Mouse (Mus musculus) CH12.LX (cell line): ENCODE data around the gene Exoc2. TPM values are rescaled to one million over a fixed set of nuclear protein-coding genes. Genes with fewer than 3 reads are reported as not detected.

Experiments used
- DNase-seq: peaks from one replicate; pipeline ENCODE4 v3.0.0-alpha.2; 2013; ENCODE audit errors: extremely low read depth
- H3K27ac ChIP-seq: 2 replicates; pipeline ENCODE4 v1.5.1; 2012; ENCODE audit warnings: low read depth, mild to moderate bottlenecking, control low read depth, moderate library complexity; ENCODE audit not compliant: insufficient read depth
- H3K27me3 ChIP-seq: replicated peaks from 2 replicates; pipeline ENCODE3; 2012; ENCODE audit warnings: inconsistent platforms
- H3K36me3 ChIP-seq, 2 experiments: replicated peaks in 1 of 2; 2 replicates each; pipeline versions ENCODE3 to v1.6.1; 2012; ENCODE audit warnings: inconsistent platforms in 1 of 2, low read length in 1 of 2, mild to moderate bottlenecking in 1 of 2, mixed read lengths in 1 of 2, moderate library complexity in 1 of 2; ENCODE audit not compliant: control insufficient read depth in 1 of 2, insufficient read depth in 1 of 2
- H3K4me1 ChIP-seq, 2 experiments: 2 replicates each; pipeline ENCODE4 v1.6.1; 2012; ENCODE audit warnings: inconsistent platforms in 1 of 2, moderate library complexity in 1 of 2; ENCODE audit not compliant: insufficient read depth in 2 of 2, control insufficient read depth in 1 of 2
- H3K4me2 ChIP-seq: 2 replicates; pipeline ENCODE4 v1.6.1; 2012; ENCODE audit warnings: low read depth, mild to moderate bottlenecking, control low read depth; ENCODE audit not compliant: poor library complexity, insufficient read depth, severe bottlenecking
- H3K4me3 ChIP-seq, 3 experiments: fragments of 150-350 bp in 1 of 3; sonication (generic) in 1 of 3; replicated peaks in 1 of 3; 2 replicates each; pipeline versions ENCODE3 to v1.5.1; 2011 to 2012; ENCODE audit warnings: low read depth in 2 of 3, low read length in 2 of 3, mild to moderate bottlenecking in 2 of 3, moderate library complexity in 2 of 3, control low read depth in 1 of 3, improper control_type of control experiment in 1 of 3, inconsistent platforms in 1 of 3, mixed read lengths in 1 of 3; ENCODE audit not compliant: poor library complexity in 1 of 3
- H3K79me2 ChIP-seq: replicated peaks from 2 replicates; pipeline ENCODE4 v1.6.1; 2012; ENCODE audit warnings: mild to moderate bottlenecking, moderate library complexity; ENCODE audit not compliant: control insufficient read depth, poor library complexity, insufficient read depth, severe bottlenecking; ENCODE audit errors: extremely low read depth
- H3K9ac ChIP-seq: 2 replicates; pipeline ENCODE4 v1.6.1; 2012; ENCODE audit warnings: low read depth, mild to moderate bottlenecking, control low read depth, moderate library complexity; ENCODE audit not compliant: insufficient read depth
- H3K9me3 ChIP-seq: replicated peaks from 2 replicates; pipeline ENCODE3; 2012; ENCODE audit warnings: low read length, inconsistent platforms, mixed read lengths
- BHLHE40 ChIP-seq: IDR thresholded peaks from 2 replicates; pipeline ENCODE4 v1.6.1; 2011; ENCODE audit warnings: mild to moderate bottlenecking, low read depth, low read length, improper control_type of control experiment
- CTCF ChIP-seq, 2 experiments: IDR thresholded peaks in 1 of 2; conservative IDR thresholded peaks in 1 of 2; 2 replicates each; pipeline ENCODE4 v1.5.1; 2011 to 2012; ENCODE audit warnings: low read depth in 2 of 2, low read length in 2 of 2, improper control_type of control experiment in 1 of 2, inconsistent platforms in 1 of 2, mild to moderate bottlenecking in 1 of 2, moderate library complexity in 1 of 2
- E2F4 ChIP-seq: IDR thresholded peaks from 2 replicates; pipeline ENCODE4 v1.6.1; 2011; ENCODE audit warnings: low read depth, low read length, improper control_type of control experiment; ENCODE audit not compliant: insufficient replicate concordance
- ELF1 ChIP-seq: IDR thresholded peaks from 2 replicates; pipeline ENCODE4 v1.6.1; 2014; ENCODE audit warnings: low read depth, mild to moderate bottlenecking, inconsistent platforms, low read length, improper control_type of control experiment
- EP300 ChIP-seq: IDR thresholded peaks from 2 replicates; pipeline ENCODE4 v1.6.1; 2011; ENCODE audit warnings: low read length, improper control_type of control experiment
- ETS1 ChIP-seq: conservative IDR thresholded peaks from 2 replicates; pipeline ENCODE4 v1.6.1; 2012; ENCODE audit warnings: low read depth, mild to moderate bottlenecking, inconsistent platforms, low read length, improper control_type of control experiment, moderate library complexity
- GABPA ChIP-seq: IDR thresholded peaks from 2 replicates; pipeline ENCODE4 v1.6.1; 2012; ENCODE audit warnings: low read depth, low read length, improper control_type of control experiment, inconsistent platforms; ENCODE audit not compliant: insufficient replicate concordance
- IRF4 ChIP-seq: IDR thresholded peaks from 2 replicates; pipeline ENCODE4 v1.6.1; 2014; ENCODE audit warnings: low read depth, mild to moderate bottlenecking, inconsistent platforms, low read length, improper control_type of control experiment
- JUND ChIP-seq: conservative IDR thresholded peaks from 2 replicates; pipeline ENCODE4 v1.6.1; 2011; ENCODE audit warnings: low read depth, low read length, improper control_type of control experiment
- MAFK ChIP-seq: IDR thresholded peaks from 2 replicates; pipeline ENCODE4 v1.6.1; 2011; ENCODE audit warnings: low read length, improper control_type of control experiment; ENCODE audit not compliant: insufficient replicate concordance
- MAX ChIP-seq: IDR thresholded peaks from 2 replicates; pipeline ENCODE4 v1.6.1; 2011; ENCODE audit warnings: low read length, improper control_type of control experiment
- MAZ ChIP-seq: IDR thresholded peaks from 2 replicates; pipeline ENCODE4 v1.6.1; 2012; ENCODE audit warnings: low read depth, mild to moderate bottlenecking, inconsistent platforms, low read length, improper control_type of control experiment, moderate library complexity
- MEF2A ChIP-seq: IDR thresholded peaks from 2 replicates; pipeline ENCODE4 v1.6.1; 2014; ENCODE audit warnings: low read depth, mild to moderate bottlenecking, inconsistent platforms, low read length, improper control_type of control experiment, borderline replicate concordance
- MXI1 ChIP-seq: IDR thresholded peaks from 2 replicates; pipeline ENCODE4 v1.6.1; 2011; ENCODE audit warnings: mild to moderate bottlenecking, low read depth, low read length, improper control_type of control experiment
- MYC ChIP-seq: IDR thresholded peaks from 2 replicates; pipeline ENCODE4 v1.6.1; 2011; ENCODE audit warnings: low read depth, mild to moderate bottlenecking, improper control_type of control experiment, low read length
- NRF1 ChIP-seq: IDR thresholded peaks from 2 replicates; pipeline ENCODE4 v1.6.1; 2014; ENCODE audit warnings: low read depth, mild to moderate bottlenecking, inconsistent platforms, low read length, improper control_type of control experiment, moderate library complexity
- POLR2A ChIP-seq: IDR thresholded peaks from 2 replicates; pipeline ENCODE4 v1.6.1; 2011; ENCODE audit warnings: low read depth, mild to moderate bottlenecking, improper control_type of control experiment, low read length
- POLR2AphosphoS2 ChIP-seq: IDR thresholded peaks from 2 replicates; pipeline ENCODE4 v1.6.1; 2011; ENCODE audit warnings: low read depth, low read length, improper control_type of control experiment
- RAD21 ChIP-seq: IDR thresholded peaks from 2 replicates; pipeline ENCODE4 v1.6.1; 2011; ENCODE audit warnings: low read depth, mild to moderate bottlenecking, low read length, improper control_type of control experiment, moderate library complexity
- RCOR1 ChIP-seq: conservative IDR thresholded peaks from 2 replicates; pipeline ENCODE4 v1.6.1; 2012; ENCODE audit warnings: low read depth, mild to moderate bottlenecking, inconsistent platforms, low read length, improper control_type of control experiment
- SMC3 ChIP-seq: IDR thresholded peaks from 2 replicates; pipeline ENCODE4 v1.6.1; 2011; ENCODE audit warnings: low read depth, low read length, improper control_type of control experiment
- TBP ChIP-seq: conservative IDR thresholded peaks from 2 replicates; pipeline ENCODE4 v1.6.1; 2011; ENCODE audit warnings: low read depth, low read length, improper control_type of control experiment
- TCF12 ChIP-seq: IDR thresholded peaks from 2 replicates; pipeline ENCODE4 v1.6.1; 2014; ENCODE audit warnings: low read depth, mild to moderate bottlenecking, inconsistent platforms, low read length, improper control_type of control experiment
- UBTF ChIP-seq: IDR thresholded peaks from 2 replicates; pipeline ENCODE4 v1.6.1; 2012; ENCODE audit warnings: low read depth, mild to moderate bottlenecking, inconsistent platforms, low read length, improper control_type of control experiment, moderate library complexity
- USF1 ChIP-seq: IDR thresholded peaks from 2 replicates; pipeline ENCODE4 v1.6.1; 2014; ENCODE audit warnings: low read depth, mild to moderate bottlenecking, inconsistent platforms, low read length, improper control_type of control experiment
- USF2 ChIP-seq: conservative IDR thresholded peaks from 2 replicates; pipeline ENCODE4 v1.6.1; 2011; ENCODE audit warnings: low read depth, low read length, improper control_type of control experiment
- ZC3H11A ChIP-seq: IDR thresholded peaks from 2 replicates; pipeline ENCODE4 v1.6.1; 2012; ENCODE audit warnings: low read depth, mild to moderate bottlenecking, inconsistent platforms, low read length, improper control_type of control experiment
- ZKSCAN1 ChIP-seq: IDR thresholded peaks from 2 replicates; pipeline ENCODE4 v1.6.1; 2012; ENCODE audit warnings: low read depth, inconsistent platforms, low read length, improper control_type of control experiment, borderline replicate concordance
- ZNF384 ChIP-seq: IDR thresholded peaks from 2 replicates; pipeline ENCODE4 v1.6.1; 2012; ENCODE audit warnings: low read depth, low read length, improper control_type of control experiment, inconsistent platforms
- dilution Hi-C: fragments of 300-500 bp; cut with MboI; formaldehyde crosslinking; loops from 2 replicates; pipeline ENCODE4 v1.14.3; 2020; ENCODE audit warnings: low sequenced_read_pairs; ENCODE audit not compliant: extremely low pct_unique_long_range_greater_than_20kb, extremely low pct_ligation_motif_present
- in situ Hi-C: fragments of 300-500 bp; cut with MboI; formaldehyde crosslinking; loops from 3 replicates; pipeline ENCODE4 v1.14.3; 2019; ENCODE audit warnings: low sequenced_read_pairs, low pct_ligation_motif_present, low pct_unique_long_range_greater_than_20kb, mixed read lengths
- polyA plus RNA-seq: library from polyadenylated mRNA; unstranded; fragments of >175 nt; gene quantifications from 2 replicates; pipeline ENCODE4 v1.2.1, GENCODE M21; 2012; ENCODE audit warnings: low read depth; ENCODE audit not compliant: insufficient read length
- total RNA-seq, 2 experiments: library from RNA; depleted of rRNA; stranded (reverse); fragments of 300-350 nt in 1 of 2; fragments of >200 nt in 1 of 2; gene quantifications; 2 replicates each; pipeline ENCODE4 v1.2.3; 2012 to 2014

Exoc2 gene
- total and polyA plus RNA-seq, 3 experiments: 21.1 to 33.0 (median 29.7) TPM

GRCm38 (mm10) chr13:30994249-30994858 is 20.5 kb upstream of the Exoc2 start:
- dilution Hi-C loops: no loop called here
- H3K9ac ChIP-seq: no peak overlapping the region
- DNase-seq: peak; percentile 26
- TF ChIP-seq MEF2A (no peak), IRF4 (peak; percentile 61), MYC (peak; percentile 33; the same call in 1 of the 2 replicates), ETS1 (peak; percentile 52), RCOR1 (peak; percentile 63; the same call in 1 of the 2 replicates), USF2 (no peak), TBP (no peak), BHLHE40 (peak; percentile 87), TCF12 (peak; percentile 42; the same call in 1 of the 2 replicates), UBTF (no peak), MAFK (peak; percentile 51; the same call in 1 of the 2 replicates), ZNF384 (no peak), EP300 (peak; percentile 75), USF1 (no peak)
- TF ChIP-seq, all 38 proteins: peak for 8
- Histone ChIP-seq H3K27me3 (no peaks in the 10 kb centered on the region), H3K4me2 (peak overlapping the region; percentile 40; the same call in 1 of the 2 replicates), H3K79me2 (no peaks in the 10 kb centered on the region), H3K9me3 (no peaks in the 10 kb centered on the region), H3K36me3 (no peaks in the 10 kb centered on the region), H3K4me3 (no peak overlapping the region), H3K27ac (no peak overlapping the region), H3K4me1 (peaks cover 2 to 14% of the 10 kb centered on the region in 2 experiments; a peak in 3 of 4 replicates)
- in situ Hi-C loops: no loop called here

DNA sequence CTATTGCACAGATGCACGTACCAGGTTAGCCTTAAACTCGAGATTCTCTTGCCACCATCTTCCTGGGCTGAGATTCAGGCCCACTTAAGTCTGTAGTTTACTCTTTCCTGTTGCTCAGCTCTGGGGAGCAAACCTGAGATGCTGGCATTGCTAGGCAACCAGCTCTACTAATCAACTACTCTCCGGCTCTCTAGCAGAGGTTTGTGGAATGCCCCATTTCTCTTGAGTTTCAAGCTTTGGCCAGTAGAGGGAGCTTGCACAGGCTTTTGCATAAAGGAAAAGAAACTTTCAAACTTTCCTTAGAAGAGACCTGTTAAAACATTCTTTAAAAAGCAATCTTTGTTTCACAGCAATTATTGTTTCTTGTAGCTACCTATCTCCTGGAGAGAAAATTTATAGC is 19.9 kb upstream of the Exoc2 start:
- H3K9me3 ChIP-seq: no peaks in the 10 kb centered on the region
- H3K9ac ChIP-seq: no peak overlapping the region
- TF ChIP-seq ELF1: no peak
- no peak for TF ChIP-seq MXI1
- no peak for TF ChIP-seq BHLHE40
- no peak for TF ChIP-seq MAX
- TF ChIP-seq SMC3: peak; percentile 77
- peak; percentile 6; the same call in 1 of the 2 replicates for TF ChIP-seq IRF4
- no peak for TF ChIP-seq ZKSCAN1
- TF ChIP-seq RAD21: peak; percentile 56
- no peak for TF ChIP-seq EP300
- TF ChIP-seq E2F4: no peak
- TF ChIP-seq RCOR1: no peak
- TF ChIP-seq ZC3H11A: no peak
- no peak for TF ChIP-seq POLR2A
- TF ChIP-seq JUND: no peak
- TF ChIP-seq POLR2AphosphoS2: no peak
- no peak for TF ChIP-seq ZNF384
- peak; percentile 75 to 82 for TF ChIP-seq CTCF (conservative IDR thresholded peaks at IDR 0.05 in 1 of 2, IDR thresholded peaks at IDR 0.05 in 1 of 2; ENCODE audit: low read depth in 2 of 2, low read length in 2 of 2)
- no peak for TF ChIP-seq MAZ
- no peak for TF ChIP-seq NRF1
- TF ChIP-seq USF1: no peak
- TF ChIP-seq GABPA: no peak
- H3K79me2 ChIP-seq: no peaks in the 10 kb centered on the region
- peaks cover 2 to 12% of the 10 kb centered on the region in 2 experiments; a peak in 3 of 4 replicates for H3K4me1 ChIP-seq
- H3K4me2 ChIP-seq: no peak overlapping the region
- in situ Hi-C loops: no loop called here
- H3K27ac ChIP-seq: no peak overlapping the region
- H3K36me3 ChIP-seq: no peaks in the 10 kb centered on the region
- H3K4me3 ChIP-seq: no peak overlapping the region
- dilution Hi-C loops: no loop called here
- no peaks in the 10 kb centered on the region for H3K27me3 ChIP-seq
- peak; percentile 69 for DNase-seq
